Mouse (Mus musculus): ENCODE data around the gene Olfr698. TPM values are rescaled to one million over a fixed set of nuclear protein-coding genes. Genes with fewer than 3 reads are reported as not detected.

Olfr698 gene
- not detected for total RNA-seq (2023)

GRCm38 (mm10) chr7:106755297-106755696 is at the start of gene Olfr698:
Gene Olfr698, minus strand, starts transcription at chr7:106755397.

DNA sequence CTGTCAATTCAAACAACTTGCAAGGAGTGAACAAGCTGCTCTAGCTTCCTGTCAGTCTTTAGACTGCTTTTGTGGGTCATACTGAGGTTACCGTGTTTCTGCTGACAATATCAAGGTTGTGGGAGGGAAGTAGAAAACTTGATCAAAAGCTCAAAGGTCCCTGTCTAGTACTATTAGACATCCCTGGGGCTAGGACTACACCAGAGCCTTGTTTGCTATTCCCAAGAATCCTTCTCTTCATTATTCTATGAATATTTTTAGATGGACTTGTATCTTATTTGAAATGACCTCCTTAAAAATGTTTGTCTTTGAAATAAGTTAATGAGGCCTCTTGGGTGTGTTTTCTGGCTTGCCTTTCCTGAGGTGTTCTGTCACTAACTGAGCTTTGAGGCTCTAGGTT is 37.9 kb upstream of the Olfr698 start, which contains the start of gene Olfr699:
Gene Olfr699 (minus strand): TSS at position 101 of the 400 bp plus-strand sequence.

GRCm38 (mm10) chr7:106742343-106742742 is 12.9 kb downstream of the Olfr698 start, which contains the start of gene Olfr697:
Gene Olfr697, minus strand, starts transcription at chr7:106742443.

DNA sequence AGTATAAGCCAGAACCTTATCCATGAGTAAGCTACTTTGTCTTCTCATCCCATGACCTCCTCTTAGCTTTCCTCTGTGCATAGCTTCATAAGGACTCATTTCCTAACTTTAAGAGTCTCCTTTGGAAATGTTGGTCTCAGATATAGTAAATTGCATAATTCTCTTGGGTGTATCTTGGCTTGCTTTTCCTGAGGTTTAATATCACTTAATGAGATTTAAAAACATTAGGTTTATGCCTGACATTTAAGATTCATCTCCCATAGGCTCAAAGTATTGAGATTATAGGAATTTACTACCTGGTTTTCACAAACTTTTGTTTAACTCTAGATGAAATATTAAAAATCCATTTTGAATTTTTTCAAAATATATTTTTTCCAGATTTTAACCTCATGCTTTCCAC is 38.9 kb downstream of the Olfr698 start, which contains the start of gene Olfr695:
Gene Olfr695 (minus strand): TSS at position 101 of the 400 bp plus-strand sequence.

Other genes starting within 250 kb of the Olfr698 start
- gene Olfr693, start 74.8 kb downstream of the Olfr698 start, total RNA-seq (2023) = not detected
- gene Olfr694, start 63.6 kb downstream of the Olfr698 start, total RNA-seq (2023) = not detected
- gene Olfr695, start 39.0 kb downstream of the Olfr698 start, total RNA-seq (2023) = not detected
- not detected for gene Olfr697, start 13.0 kb downstream of the Olfr698 start, total RNA-seq (2023)
- gene Olfr699, start 37.8 kb upstream of the Olfr698 start, total RNA-seq (2023) = not detected
- gene Olfr700, start 53.4 kb upstream of the Olfr698 start, total RNA-seq (2023) = not detected
- not detected for gene Olfr701, start 58.7 kb upstream of the Olfr698 start, total RNA-seq (2023)
- not detected for gene Olfr702, start 78.5 kb upstream of the Olfr698 start, total RNA-seq (2023)
- not detected for gene Olfr703, start 88.0 kb upstream of the Olfr698 start, total RNA-seq (2023)
- not detected for gene Olfr704, start 107.8 kb upstream of the Olfr698 start, total RNA-seq (2023)
- gene Olfr705, start 121.5 kb upstream of the Olfr698 start, total RNA-seq (2023) = not detected
- not detected for gene Olfr706, start 132.8 kb upstream of the Olfr698 start, total RNA-seq (2023)
- gene Olfr707, start 145.8 kb upstream of the Olfr698 start, total RNA-seq (2023) = not detected
- gene Olfr1532-ps1, start 152.6 kb upstream of the Olfr698 start, total RNA-seq (2023) = not detected
- under 1 TPM; 0.15 to 0.18 TPM for gene Olfr709-ps1, start 176.8 kb upstream of the Olfr698 start, total RNA-seq (2023)
- gene Olfr710, start 192.9 kb upstream of the Olfr698 start, total RNA-seq (2023) = not detected
- gene Olfr6, start 208.5 kb upstream of the Olfr698 start, total RNA-seq (2023) = not detected
- gene Olfr711, start 220.1 kb upstream of the Olfr698 start, total RNA-seq (2023) = not detected